Mouse (Mus musculus) midbrain, embryonic 14.5 days (tissue): Measurements from ENCODE around the gene Tnk1. TPM values are rescaled to one million over a fixed set of nuclear protein-coding genes. Genes with fewer than 3 reads are reported as not detected.

ENCODE experiments used
- ATAC-seq: fragments of 200-750 bp; cut with Nextera tagmentation; 2 replicates; pipeline ENCODE4 v1.8.0; 2017; ENCODE audit warnings: moderate number of reproducible peaks, moderate library complexity; ENCODE audit not compliant: low FRiP score, low TSS enrichment
- DNase-seq: peaks from one replicate; pipeline ENCODE4 v3.0.0-alpha.2; 2015
- H3K27ac ChIP-seq: fragments of 300-500 bp; sonication (generic); replicated peaks from 2 replicates; pipeline ENCODE4 v1.5.1; 2014; ENCODE audit warnings: mild to moderate bottlenecking, low read depth, low read length, moderate library complexity
- H3K27me3 ChIP-seq: fragments of 300-500 bp; sonication (generic); 2 replicates; pipeline ENCODE4 v1.6.1; 2014; ENCODE audit warnings: low read length, control low read depth, mixed read lengths; ENCODE audit not compliant: control insufficient read depth, insufficient read depth
- H3K36me3 ChIP-seq: fragments of 300-500 bp; sonication (generic); 2 replicates; pipeline ENCODE4 v1.6.1; 2014; ENCODE audit warnings: low read length, control low read depth; ENCODE audit not compliant: control insufficient read depth, insufficient read depth
- H3K4me1 ChIP-seq: fragments of 300-500 bp; sonication (generic); 2 replicates; pipeline ENCODE4 v1.6.1; 2014; ENCODE audit warnings: mild to moderate bottlenecking, antibody characterized with exemption, low read length, control low read depth; ENCODE audit not compliant: control insufficient read depth, insufficient read depth
- H3K4me2 ChIP-seq: fragments of 300-500 bp; sonication (generic); 2 replicates; pipeline ENCODE4 v1.6.1; 2014; ENCODE audit warnings: mild to moderate bottlenecking, low read length, moderate library complexity
- H3K4me3 ChIP-seq: fragments of 300-500 bp; sonication (generic); replicated peaks from 2 replicates; pipeline ENCODE4 v1.5.1; 2014; ENCODE audit warnings: low read depth, low read length
- H3K9ac ChIP-seq: fragments of 300-500 bp; sonication (generic); replicated peaks from 2 replicates; pipeline ENCODE4 v1.6.1; 2014; ENCODE audit warnings: mild to moderate bottlenecking, low read length, moderate library complexity
- H3K9me3 ChIP-seq: fragments of 300-500 bp; sonication (generic); 2 replicates; pipeline ENCODE4 v1.6.1; 2016; ENCODE audit warnings: low read length, control low read depth, mixed read lengths; ENCODE audit not compliant: control insufficient read depth
- WGBS: fragments of 180-500 bp; shearing (Covaris S2); extraction: QIAGEN DNeasy Blood & Tissue Kit; methylation state at CpG from one replicate; pipeline ENCODE4 v1.1.7; 2014; 5-methylcytosine and 5-hydroxymethylcytosine counted together
- polyA plus RNA-seq: library from polyadenylated mRNA; unstranded; fragments of >200 nt; fragmentation: Nextera tagmentation; extraction: Ambion mirVana; gene quantifications from 2 replicates; pipeline ENCODE4 v1.2.1, GENCODE M21; 2014

Tnk1 gene
- polyA plus RNA-seq, 1 experiment from 2014 or later, result not detected

DNA sequence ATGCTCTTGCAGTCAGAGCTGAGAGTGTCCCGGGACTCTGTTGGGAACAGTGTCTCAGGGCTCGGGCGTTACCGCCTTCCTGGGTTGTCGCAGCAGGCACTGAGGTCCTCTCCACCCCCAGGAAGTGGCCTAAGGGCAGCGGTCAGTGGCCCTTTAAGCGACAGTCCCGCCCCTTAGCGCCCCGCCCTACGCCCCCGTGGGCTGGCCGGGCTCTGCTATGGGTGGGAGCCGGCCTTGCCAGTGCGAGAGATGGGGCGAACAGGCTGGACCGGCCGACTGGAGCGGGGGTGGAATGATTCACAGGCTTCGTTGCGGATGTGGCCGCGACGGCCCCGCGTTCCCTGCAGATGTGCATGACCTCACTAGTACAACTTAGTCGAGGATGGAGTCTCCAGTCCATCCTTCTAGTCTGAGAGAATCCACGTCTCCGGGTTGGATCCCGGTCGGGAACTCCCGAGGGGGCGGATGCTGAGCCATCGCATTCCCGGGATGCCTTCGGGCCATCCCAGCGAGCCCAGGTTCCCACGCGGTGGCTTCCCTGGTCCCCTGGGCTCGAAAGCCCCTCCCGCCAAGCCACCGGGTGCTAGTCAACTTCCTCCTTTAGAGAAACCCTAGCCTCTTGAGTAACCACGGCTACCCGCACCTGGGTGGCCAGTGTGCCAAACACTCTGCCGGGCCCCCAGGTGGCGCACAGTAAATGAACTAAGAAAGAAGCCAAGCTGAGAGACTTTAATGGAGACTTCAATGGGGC, 22.5 kb upstream of the Tnk1 start, which contains the start of gene Kctd11:
TSS of gene Kctd11 (minus strand) at position 554 of the 751 bp plus-strand sequence.
- peak; percentile 79; the same call in 1 of the 2 replicates for ATAC-seq
- WGBS, result under 1% methylated on average over 46 of the region's 46 CpGs
- H3K9me3 ChIP-seq, result no peaks in the 10 kb centered on the region

GRCm38 (mm10) chr11:69880506-69880852, 21.9 kb upstream of the Tnk1 start:
- DNase-seq (peak; percentile 82), ATAC-seq (0 out of 2 replicates have a peak, but pooled peaks have one; percentile 25)
- Histone ChIP-seq H3K9me3 (no peaks in the 10 kb centered on the region), H3K36me3 (no peaks in the 10 kb centered on the region), H3K4me3 (peak overlapping the region; percentile 40), H3K27me3 (peaks cover 17% of the 10 kb centered on the region; the same call in 1 of the 2 replicates), H3K9ac (peak overlapping the region; percentile 44; the same call in 1 of the 2 replicates), H3K4me1 (peaks cover 14% of the 10 kb centered on the region), H3K27ac (0 out of 2 replicates have a peak overlapping the region, but pooled peaks have one; percentile 37), H3K4me2 (peak overlapping the region; percentile 69)
- WGBS, result under 1% methylated on average over 18 of the region's 18 CpGs

More for the DNA sequence above, 22.5 kb upstream of the Tnk1 start, which contains the start of gene Kctd11:
- H3K27me3 ChIP-seq, result peaks cover 17% of the 10 kb centered on the region; the same call in 1 of the 2 replicates
- H3K36me3 ChIP-seq, result no peaks in the 10 kb centered on the region
- H3K4me1 ChIP-seq, result peaks cover 14% of the 10 kb centered on the region
- DNase-seq, result peak; percentile 74
- H3K9ac ChIP-seq, result peak within 1 kb of the TSS; percentile 44; the same call in 1 of the 2 replicates
- peak within 1 kb of the TSS; percentile 40 for H3K4me3 ChIP-seq
- 0 out of 2 replicates have a peak within 1 kb of the TSS, but pooled peaks have one; percentile 37 for H3K27ac ChIP-seq
- H3K4me2 ChIP-seq, result peak within 1 kb of the TSS; percentile 69

GRCm38 (mm10) chr11:69879711-69880110, 21.2 kb upstream of the Tnk1 start:
- H3K27me3 ChIP-seq, result peaks cover 17% of the 10 kb centered on the region; the same call in 1 of the 2 replicates
- DNase-seq, result no peak
- H3K27ac ChIP-seq, result no peak overlapping the region
- 0 out of 2 replicates have a peak overlapping the region, but pooled peaks have one; percentile 0 for H3K4me3 ChIP-seq
- ATAC-seq, result no peak
- no peak overlapping the region for H3K9ac ChIP-seq
- H3K9me3 ChIP-seq, result no peaks in the 10 kb centered on the region
- no peaks in the 10 kb centered on the region for H3K36me3 ChIP-seq
- 60% methylated on average over 15 of the region's 15 CpGs for WGBS
- H3K4me2 ChIP-seq, result peak overlapping the region; percentile 69
- peaks cover 14% of the 10 kb centered on the region for H3K4me1 ChIP-seq

GRCm38 (mm10) chr11:69878952-69879351, 20.4 kb upstream of the Tnk1 start:
- DNase-seq, result no peak
- ATAC-seq, result no peak
- H3K27me3 ChIP-seq, result peaks cover 17% of the 10 kb centered on the region; the same call in 1 of the 2 replicates
- no peaks in the 10 kb centered on the region for H3K9me3 ChIP-seq
- peaks cover 14% of the 10 kb centered on the region for H3K4me1 ChIP-seq
- no peak overlapping the region for H3K27ac ChIP-seq
- no peak overlapping the region for H3K9ac ChIP-seq
- H3K36me3 ChIP-seq, result no peaks in the 10 kb centered on the region
- no peak overlapping the region for H3K4me2 ChIP-seq
- no peak overlapping the region for H3K4me3 ChIP-seq
- WGBS, result 93% methylated on average over 6 of the region's 6 CpGs

GRCm38 (mm10) chr11:69878399-69878798, 19.9 kb upstream of the Tnk1 start:
- no peak overlapping the region for H3K27ac ChIP-seq
- no peak for DNase-seq

GRCm38 (mm10) chr11:69877878-69878277, 19.3 kb upstream of the Tnk1 start, which contains the start of gene Tmem95:
Tmem95 (minus strand) TSS chr11:69878018.
- H3K27ac ChIP-seq, result no peak within 1 kb of the TSS
- peak within 1 kb of the TSS; percentile 33 for H3K4me2 ChIP-seq
- ATAC-seq, result no peak
- DNase-seq, result no peak
- no peaks in the 10 kb centered on the region for H3K36me3 ChIP-seq
- H3K4me3 ChIP-seq, result no peak within 1 kb of the TSS
- H3K27me3 ChIP-seq, result peaks cover 17% of the 10 kb centered on the region; the same call in 1 of the 2 replicates
- H3K9me3 ChIP-seq, result no peaks in the 10 kb centered on the region
- WGBS, result 90% methylated on average over 11 of the region's 11 CpGs
- peaks cover 14% of the 10 kb centered on the region for H3K4me1 ChIP-seq
- H3K9ac ChIP-seq, result no peak within 1 kb of the TSS

More at GRCm38 (mm10) chr11:69878399-69878798, 19.9 kb upstream of the Tnk1 start:
- H3K4me3 ChIP-seq, result no peak overlapping the region
- no peak overlapping the region for H3K9ac ChIP-seq
- ATAC-seq, result no peak
- 63% methylated on average over 3 of the region's 3 CpGs for WGBS
- peaks cover 14% of the 10 kb centered on the region for H3K4me1 ChIP-seq
- no peaks in the 10 kb centered on the region for H3K36me3 ChIP-seq
- no peaks in the 10 kb centered on the region for H3K9me3 ChIP-seq
- peaks cover 17% of the 10 kb centered on the region; the same call in 1 of the 2 replicates for H3K27me3 ChIP-seq
- no peak overlapping the region for H3K4me2 ChIP-seq

- H3K9me3 ChIP-seq, result no peaks in the 10 kb centered on the region
- peaks cover 9% of the 10 kb centered on the region; the same call in 1 of the 2 replicates for H3K27me3 ChIP-seq
- WGBS, result 1% methylated on average over 12 of the region's 12 CpGs
- peaks cover 14% of the 10 kb centered on the region for H3K4me1 ChIP-seq
- H3K36me3 ChIP-seq, result no peaks in the 10 kb centered on the region
- peak overlapping the region; percentile 33 for H3K4me2 ChIP-seq
- no peak overlapping the region for H3K4me3 ChIP-seq
- no peak overlapping the region for H3K27ac ChIP-seq
- ATAC-seq (no peak), DNase-seq (peak; percentile 85)
- H3K9ac ChIP-seq, result no peak overlapping the region
These were observed 18.3 kb upstream of the Tnk1 start for GRCm38 (mm10) chr11:69876867-69877266.

DNA sequence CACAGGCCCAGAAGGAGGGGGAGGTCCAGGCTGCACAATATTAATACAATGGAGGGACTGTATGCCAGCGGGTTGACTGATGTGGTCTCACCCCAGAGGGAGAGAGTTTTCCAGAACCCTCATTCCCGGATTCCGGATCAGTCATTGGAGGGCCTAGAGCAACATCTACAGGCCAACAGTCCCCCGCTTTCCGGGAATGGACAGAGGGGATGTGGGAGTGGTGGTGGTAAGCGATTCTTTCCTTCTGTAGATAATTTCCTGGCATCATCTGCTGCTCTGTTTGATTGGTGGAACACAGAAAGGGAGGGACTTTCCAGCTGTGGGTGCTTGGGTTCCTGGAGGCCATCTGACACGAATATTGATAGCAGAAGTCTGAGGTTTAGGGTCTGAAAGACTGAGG, 17.7 kb upstream of the Tnk1 start:
- no peak for DNase-seq
- no peak overlapping the region for H3K9ac ChIP-seq

More for the DNA sequence above, 17.7 kb upstream of the Tnk1 start:
- Histone ChIP-seq H3K36me3 (no peaks in the 10 kb centered on the region), H3K27me3 (peaks cover 6% of the 10 kb centered on the region; the same call in 1 of the 2 replicates), H3K4me1 (peaks cover 8% of the 10 kb centered on the region), H3K4me3 (no peak overlapping the region), H3K27ac (no peak overlapping the region), H3K4me2 (no peak overlapping the region), H3K9me3 (no peaks in the 10 kb centered on the region)
- WGBS, result 81% methylated on average over 7 of the region's 7 CpGs
- ATAC-seq, result no peak
